Mouse (Mus musculus) heart, postnatal 0 days (tissue): ENCODE results near the gene Mcat.

ENCODE experiments used
- CTCF ChIP-seq: IDR thresholded peaks from 2 replicates; pipeline ENCODE4 v1.5.1; 2016; ENCODE audit warnings: antibody characterized with exemption, control low read depth, low read depth
- EP300 ChIP-seq: IDR thresholded peaks from 2 replicates; pipeline ENCODE4 v1.6.1; 2016; ENCODE audit warnings: antibody characterized with exemption, low read depth

DNA sequence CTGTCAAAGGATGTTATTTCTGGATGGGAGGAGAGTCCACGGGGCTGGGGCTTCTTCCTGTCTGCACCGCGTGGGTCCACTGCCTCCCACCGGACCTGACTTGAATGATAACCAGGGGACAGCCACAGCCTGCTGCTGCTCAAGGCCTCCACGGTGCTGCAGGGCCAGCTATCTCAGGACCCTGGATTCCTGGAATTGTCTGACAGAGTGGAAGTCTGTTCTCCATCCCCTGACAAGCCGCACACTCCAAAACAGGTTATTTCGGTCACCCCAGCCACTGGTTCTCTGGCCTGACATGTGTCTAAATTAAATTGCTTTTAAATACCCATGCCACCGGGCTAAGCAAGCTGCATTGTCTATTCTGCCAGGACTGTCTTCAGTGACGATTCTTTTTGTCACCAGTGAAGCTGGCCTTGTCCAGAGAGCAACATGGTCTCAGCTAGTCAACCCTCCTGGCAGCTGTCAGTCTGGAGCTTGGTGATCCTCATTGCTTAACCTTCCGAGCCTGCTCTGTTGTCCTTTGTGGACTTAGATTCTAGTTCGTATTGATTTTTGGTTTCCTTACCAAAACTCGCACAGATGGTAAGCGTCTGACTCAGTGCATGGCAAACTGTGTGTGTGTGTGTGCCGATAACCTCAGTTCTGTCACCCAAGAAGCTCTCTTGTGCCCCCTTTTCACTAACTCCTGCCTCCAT is 39.8 kb downstream of the Mcat start:
- peak; percentile 88 for TF ChIP-seq EP300
- no peak for TF ChIP-seq CTCF
